Mouse (Mus musculus): ENCODE measurements around the gene Tenm2. TPM values are rescaled to one million over a fixed set of nuclear protein-coding genes. Genes with fewer than 3 reads are reported as not detected.
A peak's percentile ranks its signal among the peaks of the same experiment; 100 is the strongest.

The Tenm2 gene
- polyA plus RNA-seq, 1 experiment from 2014 or later, result 5.1 TPM

- H3K9me3 ChIP-seq, result no peaks in the 10 kb centered on the region
- no peak for ATAC-seq (ENCODE audit: insufficient number of reproducible peaks, insufficient read depth, low FRiP score, low TSS enrichment, low read depth)
- H3K27me3 ChIP-seq, result 0 out of 2 replicates have a peak, but pooled peaks cover 3% of the 10 kb centered on the region
- peak overlapping the region; percentile 36 for H3K9ac ChIP-seq
- H3K27ac ChIP-seq, result peak overlapping the region; percentile 39; the same call in 1 of the 2 replicates
- H3K36me3 ChIP-seq, result no peaks in the 10 kb centered on the region
- peaks cover 12% of the 10 kb centered on the region for H3K4me1 ChIP-seq
- no peak overlapping the region for H3K4me3 ChIP-seq
- 23% methylated on average over 5 of the region's 5 CpGs for WGBS
- no peak overlapping the region for H3K4me2 ChIP-seq
These were observed 1015.1 kb downstream of the Tenm2 start for GRCm38 (mm10) chr11:36220651-36221050.

DNA sequence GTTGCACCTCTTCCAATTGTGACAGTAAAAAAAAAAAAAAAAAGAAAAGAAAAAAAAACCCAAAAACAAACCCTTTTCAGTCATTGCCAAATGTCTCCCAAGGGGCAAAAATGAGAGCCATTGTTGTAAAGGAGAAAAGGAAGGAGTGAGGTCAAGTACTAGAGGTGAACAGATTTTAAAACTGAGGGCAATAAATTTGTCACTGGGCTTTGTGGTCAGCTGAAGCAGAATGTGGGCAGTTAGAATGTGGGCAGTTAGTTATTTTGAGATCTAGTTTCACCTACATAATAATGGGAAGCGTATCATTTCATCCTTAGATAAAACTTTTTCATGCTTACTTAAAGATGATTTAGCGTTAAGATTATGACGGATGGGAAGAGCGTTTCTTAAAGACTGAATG, 1016.2 kb downstream of the Tenm2 start:
- peaks cover 12% of the 10 kb centered on the region for H3K4me1 ChIP-seq
- no peak for ATAC-seq (ENCODE audit: insufficient number of reproducible peaks, insufficient read depth, low FRiP score, low TSS enrichment, low read depth)
- 0 out of 2 replicates have a peak, but pooled peaks cover 3% of the 10 kb centered on the region for H3K27me3 ChIP-seq
- H3K9me3 ChIP-seq, result no peaks in the 10 kb centered on the region
- H3K4me2 ChIP-seq, result no peak overlapping the region
- 66% methylated on average over 4 of the region's 4 CpGs for WGBS
- H3K27ac ChIP-seq, result no peak overlapping the region
- no peaks in the 10 kb centered on the region for H3K36me3 ChIP-seq
- no peak overlapping the region for H3K4me3 ChIP-seq
- H3K9ac ChIP-seq, result no peak overlapping the region

DNA sequence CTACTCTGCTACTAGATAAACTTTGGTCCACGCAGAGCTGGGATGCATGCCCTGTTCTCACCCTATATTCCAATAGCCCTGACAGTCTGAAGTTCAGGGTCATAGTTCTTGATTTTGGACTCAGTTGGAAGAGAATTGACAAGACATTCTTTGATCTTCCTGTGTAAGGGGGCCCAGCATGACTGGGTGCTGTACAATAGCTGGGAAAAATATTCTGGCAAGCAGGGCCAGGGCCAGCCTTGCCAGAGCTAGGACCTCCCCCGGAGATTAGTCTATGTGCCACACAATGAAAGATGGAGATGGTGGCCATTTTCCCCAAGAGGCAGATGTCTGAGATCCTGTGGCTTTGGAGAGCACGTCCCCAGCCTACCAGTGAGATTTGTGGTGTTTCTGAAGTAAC, 1021.2 kb downstream of the Tenm2 start:
- no peak for ATAC-seq (ENCODE audit: insufficient number of reproducible peaks, insufficient read depth, low FRiP score, low TSS enrichment, low read depth)
- H3K36me3 ChIP-seq, result no peaks in the 10 kb centered on the region
- no peak overlapping the region for H3K9ac ChIP-seq
- no peaks in the 10 kb centered on the region for H3K4me1 ChIP-seq
- 88% methylated on average over 3 of the region's 3 CpGs for WGBS
- no peak overlapping the region for H3K4me2 ChIP-seq
- H3K27ac ChIP-seq, result no peak overlapping the region
- no peaks in the 10 kb centered on the region for H3K9me3 ChIP-seq
- H3K27me3 ChIP-seq, result no peaks in the 10 kb centered on the region
- H3K4me3 ChIP-seq, result no peak overlapping the region

GRCm38 (mm10) chr11:36204381-36204780, 1031.4 kb downstream of the Tenm2 start:
- no peak overlapping the region for H3K4me2 ChIP-seq
- no peaks in the 10 kb centered on the region for H3K4me1 ChIP-seq
- ATAC-seq (ENCODE audit: insufficient number of reproducible peaks, insufficient read depth, low FRiP score, low TSS enrichment, low read depth), result no peak
- H3K27me3 ChIP-seq, result no peaks in the 10 kb centered on the region
- no peaks in the 10 kb centered on the region for H3K9me3 ChIP-seq
- H3K27ac ChIP-seq, result no peak overlapping the region
- H3K9ac ChIP-seq, result no peak overlapping the region
- WGBS, result 78% methylated on average over 6 of the region's 6 CpGs
- no peaks in the 10 kb centered on the region for H3K36me3 ChIP-seq
- H3K4me3 ChIP-seq, result no peak overlapping the region

GRCm38 (mm10) chr11:36203896-36204295, 1031.9 kb downstream of the Tenm2 start:
- H3K9ac ChIP-seq, result no peak overlapping the region

GRCm38 (mm10) chr11:36194348-36194747, 1041.4 kb downstream of the Tenm2 start:
- Histone ChIP-seq H3K9ac (no peak overlapping the region), H3K9me3 (no peaks in the 10 kb centered on the region)
- 80% methylated on average over 2 of the region's 2 CpGs for WGBS

More at GRCm38 (mm10) chr11:36203896-36204295, 1031.9 kb downstream of the Tenm2 start:
- Histone ChIP-seq H3K4me3 (no peak overlapping the region), H3K9me3 (no peaks in the 10 kb centered on the region), H3K27me3 (no peaks in the 10 kb centered on the region), H3K4me1 (no peaks in the 10 kb centered on the region), H3K4me2 (no peak overlapping the region), H3K27ac (no peak overlapping the region), H3K36me3 (no peaks in the 10 kb centered on the region)
- no peak for ATAC-seq (ENCODE audit: insufficient number of reproducible peaks, insufficient read depth, low FRiP score, low TSS enrichment, low read depth)
- 63% methylated on average over 1 of the region's 1 CpGs for WGBS

DNA sequence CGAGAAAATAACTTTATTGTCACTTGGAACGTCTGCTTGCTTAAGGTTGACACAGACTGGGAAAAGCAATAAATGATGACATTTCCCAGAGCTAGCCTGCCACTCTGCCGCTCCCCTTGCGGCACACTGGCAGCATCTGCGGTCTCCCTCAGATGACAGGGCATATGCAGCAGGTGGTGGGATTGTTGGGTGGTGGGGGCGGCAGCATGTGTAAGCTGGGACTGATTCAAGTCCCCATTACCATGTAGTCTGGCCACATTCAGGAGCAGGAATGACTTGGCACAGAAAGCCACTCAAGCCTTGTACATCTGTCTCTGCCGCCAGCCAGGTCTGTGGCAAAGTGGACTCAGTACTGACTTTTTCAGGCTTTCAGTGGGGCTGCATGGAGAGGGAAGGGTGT, 1059.7 kb downstream of the Tenm2 start:
- no peak for ATAC-seq (ENCODE audit: insufficient number of reproducible peaks, insufficient read depth, low FRiP score, low TSS enrichment, low read depth)
- Histone ChIP-seq H3K36me3 (no peaks in the 10 kb centered on the region), H3K4me3 (no peak overlapping the region), H3K9ac (no peak overlapping the region), H3K9me3 (no peaks in the 10 kb centered on the region), H3K4me1 (no peaks in the 10 kb centered on the region; the same call in 1 of the 2 replicates), H3K27ac (no peak overlapping the region), H3K27me3 (no peaks in the 10 kb centered on the region), H3K4me2 (no peak overlapping the region)
- 82% methylated on average over 7 of the region's 7 CpGs for WGBS

More at GRCm38 (mm10) chr11:36194348-36194747, 1041.4 kb downstream of the Tenm2 start:
- no peaks in the 10 kb centered on the region for H3K36me3 ChIP-seq
- no peak overlapping the region for H3K27ac ChIP-seq
- H3K27me3 ChIP-seq, result no peaks in the 10 kb centered on the region
- H3K4me1 ChIP-seq, result no peaks in the 10 kb centered on the region
- no peak overlapping the region for H3K4me3 ChIP-seq
- no peak overlapping the region for H3K4me2 ChIP-seq
- ATAC-seq (ENCODE audit: insufficient number of reproducible peaks, insufficient read depth, low FRiP score, low TSS enrichment, low read depth), result no peak

DNA sequence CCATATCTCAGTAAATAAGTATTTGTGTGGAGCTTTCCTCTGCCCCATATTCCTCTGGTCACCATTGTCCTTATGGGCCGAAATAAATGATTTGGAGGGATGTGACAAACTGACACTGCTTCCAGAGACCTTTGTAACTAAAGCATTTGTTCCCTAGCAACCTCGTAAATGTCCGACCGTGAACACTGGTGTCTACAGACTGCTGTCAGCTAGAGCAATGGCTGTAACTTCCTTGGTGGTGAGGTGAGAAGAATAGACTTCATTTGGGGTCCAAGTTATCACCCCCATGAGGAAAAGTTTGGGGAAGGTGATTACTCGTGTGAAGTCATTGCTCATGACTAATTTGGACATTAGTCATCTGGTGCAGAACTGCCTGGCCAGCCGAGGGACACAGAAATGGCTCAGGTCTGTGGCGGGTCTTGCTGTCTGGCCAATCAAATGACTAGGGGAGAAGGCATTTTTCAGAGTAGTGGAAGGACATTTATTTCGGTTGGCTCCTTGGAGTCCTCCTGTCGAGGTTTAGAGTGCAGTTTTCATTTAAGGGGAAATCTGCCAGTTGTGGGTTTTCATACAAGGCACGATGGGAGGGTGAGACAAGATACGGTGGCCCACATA, 1062.6 kb downstream of the Tenm2 start:
- no peak for ATAC-seq (ENCODE audit: insufficient number of reproducible peaks, insufficient read depth, low FRiP score, low TSS enrichment, low read depth)
- no peak overlapping the region for H3K9ac ChIP-seq
- H3K9me3 ChIP-seq, result no peaks in the 10 kb centered on the region
- H3K36me3 ChIP-seq, result no peaks in the 10 kb centered on the region
- no peaks in the 10 kb centered on the region; the same call in 1 of the 2 replicates for H3K4me1 ChIP-seq
- WGBS, result 83% methylated on average over 11 of the region's 11 CpGs
- no peak overlapping the region for H3K27ac ChIP-seq
- H3K4me2 ChIP-seq, result no peak overlapping the region
- no peak overlapping the region for H3K4me3 ChIP-seq
- no peaks in the 10 kb centered on the region for H3K27me3 ChIP-seq

DNA sequence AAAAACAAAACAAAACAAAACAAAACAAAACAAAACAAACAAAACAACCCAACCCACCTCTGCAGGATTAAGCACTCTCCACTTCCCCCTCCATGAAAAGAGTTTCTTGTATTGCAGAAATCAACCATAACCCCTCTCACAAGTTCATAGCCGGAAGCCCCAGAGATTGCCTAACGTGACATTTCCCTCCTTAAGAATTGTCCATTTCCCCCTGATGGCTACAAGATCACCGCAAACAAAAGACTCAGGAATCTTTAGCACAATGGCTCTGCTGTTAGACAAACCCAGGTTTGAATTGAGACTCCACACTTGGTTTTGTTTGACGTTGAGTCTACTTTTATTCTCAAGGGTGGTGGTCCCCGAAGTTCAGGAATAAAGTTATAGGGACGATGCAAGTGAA, 1063.2 kb downstream of the Tenm2 start:
- no peak for ATAC-seq (ENCODE audit: insufficient number of reproducible peaks, insufficient read depth, low FRiP score, low TSS enrichment, low read depth)
- Histone ChIP-seq H3K27ac (no peak overlapping the region), H3K4me1 (no peaks in the 10 kb centered on the region; the same call in 1 of the 2 replicates), H3K9ac (no peak overlapping the region), H3K4me3 (no peak overlapping the region), H3K36me3 (no peaks in the 10 kb centered on the region), H3K4me2 (no peak overlapping the region), H3K9me3 (no peaks in the 10 kb centered on the region), H3K27me3 (no peaks in the 10 kb centered on the region)
- 74% methylated on average over 6 of the region's 6 CpGs for WGBS

GRCm38 (mm10) chr11:36171991-36172390, 1063.8 kb downstream of the Tenm2 start:
- Histone ChIP-seq H3K4me2 (no peak overlapping the region), H3K4me3 (no peak overlapping the region), H3K36me3 (no peaks in the 10 kb centered on the region), H3K9ac (no peak overlapping the region), H3K27me3 (no peaks in the 10 kb centered on the region), H3K4me1 (no peaks in the 10 kb centered on the region; the same call in 1 of the 2 replicates), H3K27ac (no peak overlapping the region), H3K9me3 (no peaks in the 10 kb centered on the region)
- no peak for ATAC-seq (ENCODE audit: insufficient number of reproducible peaks, insufficient read depth, low FRiP score, low TSS enrichment, low read depth)
- WGBS, result 90% methylated on average over 7 of the region's 7 CpGs

DNA sequence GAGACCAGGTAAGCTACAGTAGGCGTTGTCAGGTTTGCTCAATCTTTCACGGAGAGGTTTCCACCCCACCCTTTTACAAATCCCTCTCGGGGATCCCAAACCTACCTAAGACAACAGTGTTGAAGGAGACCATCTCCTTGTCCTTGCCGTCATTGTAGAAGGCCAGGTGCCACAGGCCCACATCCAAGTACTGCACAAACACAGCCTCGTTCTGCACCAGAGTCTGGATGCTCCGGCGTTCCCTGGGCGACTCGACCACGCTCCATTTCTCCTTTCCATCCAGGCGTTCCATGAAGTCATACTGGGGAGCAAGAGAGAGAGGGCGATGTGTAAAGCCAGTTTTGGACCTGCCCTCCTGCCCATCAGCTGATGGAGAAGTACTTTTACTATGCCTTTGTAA, 1064.5 kb downstream of the Tenm2 start:
- Histone ChIP-seq H3K4me3 (no peak overlapping the region), H3K9ac (no peak overlapping the region), H3K27me3 (no peaks in the 10 kb centered on the region), H3K27ac (no peak overlapping the region), H3K36me3 (no peaks in the 10 kb centered on the region), H3K4me2 (no peak overlapping the region), H3K9me3 (no peaks in the 10 kb centered on the region), H3K4me1 (no peaks in the 10 kb centered on the region; the same call in 1 of the 2 replicates)
- WGBS, result 92% methylated on average over 12 of the region's 12 CpGs
- ATAC-seq (ENCODE audit: insufficient number of reproducible peaks, insufficient read depth, low FRiP score, low TSS enrichment, low read depth), result no peak

DNA sequence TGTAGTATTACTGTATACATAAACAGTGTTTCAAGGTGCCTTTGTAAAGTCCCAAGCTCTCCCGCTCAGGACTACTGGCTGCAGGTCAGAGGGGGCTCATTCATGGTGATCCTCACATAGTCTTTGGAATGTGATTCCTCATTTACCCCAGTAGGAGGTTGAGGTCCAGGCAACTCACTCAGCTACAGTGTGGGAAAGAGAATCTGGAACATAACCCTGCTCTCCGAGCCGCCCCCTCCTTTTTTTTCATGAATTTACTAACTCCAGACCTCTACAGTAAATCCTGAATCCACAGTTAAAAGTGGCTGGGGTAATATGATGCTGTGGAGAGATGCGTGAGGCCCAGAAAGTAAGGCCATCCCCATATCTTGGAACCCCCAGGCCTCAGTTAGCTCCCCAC, 1066.0 kb downstream of the Tenm2 start:
- Histone ChIP-seq H3K4me3 (no peak overlapping the region), H3K27ac (no peak overlapping the region), H3K27me3 (no peaks in the 10 kb centered on the region), H3K9me3 (no peaks in the 10 kb centered on the region), H3K4me2 (no peak overlapping the region), H3K9ac (no peak overlapping the region), H3K36me3 (no peaks in the 10 kb centered on the region), H3K4me1 (no peaks in the 10 kb centered on the region)
- 56% methylated on average over 4 of the region's 4 CpGs for WGBS
- no peak; the same call in 1 of the 2 replicates for ATAC-seq (ENCODE audit: insufficient number of reproducible peaks, insufficient read depth, low FRiP score, low TSS enrichment, low read depth)
